In genomic region chr8:84237542-84238229, GRCm38 (mm10) we compare ENCODE assay signal across 8 mouse cellular contexts. TPM values are rescaled to one million over a fixed set of nuclear protein-coding genes. Genes with fewer than 3 reads are reported as not detected.
DNase-seq lines count a peak whose midpoint lies in the region; ATAC-seq and TF ChIP-seq lines count a peak whose summit lies in the region.

No protein-coding gene starts in this region.

- H3K4me1 ChIP-seq in heart, embryonic 10.5 days, result peaks cover 25% of the 10 kb centered on the region
- H3K4me1 ChIP-seq in hindbrain, embryonic 11.5 days (replicated peaks; ENCODE audit: control insufficient read depth, insufficient read depth, low read length), result peaks cover 2% of the 10 kb centered on the region
- H3K4me1 ChIP-seq in lung, embryonic 16.5 days (replicated peaks; ENCODE audit: control insufficient read depth, insufficient read depth, low read length), result peaks cover 14% of the 10 kb centered on the region
- H3K4me1 ChIP-seq in stomach, postnatal 0 days (replicated peaks; ENCODE audit: control insufficient read depth, insufficient read depth), result 0 out of 2 replicates have a peak, but pooled peaks cover 3% of the 10 kb centered on the region

- TF ChIP-seq CTCF in stomach, postnatal 0 days (IDR thresholded peaks at IDR 0.05; ENCODE audit: low read depth), result no peak

- H3K9me3 ChIP-seq in heart, embryonic 10.5 days, result no peaks in the 10 kb centered on the region
- H3K9me3 ChIP-seq in hindbrain, embryonic 11.5 days (ENCODE audit: control insufficient read depth, low read length), result no peaks in the 10 kb centered on the region
- no peaks in the 10 kb centered on the region for H3K9me3 ChIP-seq in lung, embryonic 16.5 days (ENCODE audit: control insufficient read depth, low read length)
- no peaks in the 10 kb centered on the region for H3K9me3 ChIP-seq in stomach, postnatal 0 days (ENCODE audit: control insufficient read depth, low read length)

- peaks cover 19% of the 10 kb centered on the region for H3K36me3 ChIP-seq in heart, embryonic 10.5 days
- peaks cover 2% of the 10 kb centered on the region; the same call in 1 of the 2 replicates for H3K36me3 ChIP-seq in hindbrain, embryonic 11.5 days (ENCODE audit: control insufficient read depth, insufficient read depth, low read length)
- peaks cover 3% of the 10 kb centered on the region; the same call in 1 of the 2 replicates for H3K36me3 ChIP-seq in lung, embryonic 16.5 days (ENCODE audit: control insufficient read depth, insufficient read depth, low read length)
- no peaks in the 10 kb centered on the region for H3K36me3 ChIP-seq in stomach, postnatal 0 days (ENCODE audit: control insufficient read depth, insufficient read depth, low read length)

- H3K27ac ChIP-seq in heart, embryonic 10.5 days, result peak overlapping the region; percentile 96
- H3K27ac ChIP-seq in hindbrain, embryonic 11.5 days (ENCODE audit: low read depth, low read length), result peak overlapping the region; percentile 79
- peak overlapping the region; percentile 70 for H3K27ac ChIP-seq in lung, embryonic 16.5 days (ENCODE audit: low read length)
- peak overlapping the region; percentile 87 for H3K27ac ChIP-seq in stomach, postnatal 0 days (replicated peaks)

- 15% methylated on average over 19 of the region's 19 CpGs for WGBS in heart, embryonic 10.5 days
- WGBS in hindbrain, embryonic 11.5 days, result 23% methylated on average over 19 of the region's 19 CpGs
- 13% methylated on average over 19 of the region's 19 CpGs for WGBS in lung, embryonic 16.5 days
- 11% methylated on average over 19 of the region's 19 CpGs for WGBS in stomach, postnatal 0 days

- peak overlapping the region; percentile 67 for H3K9ac ChIP-seq in hindbrain, embryonic 11.5 days (ENCODE audit: low read depth, low read length)
- H3K9ac ChIP-seq in lung, embryonic 16.5 days (ENCODE audit: low read length), result peak overlapping the region; percentile 75
- peak overlapping the region; percentile 70 for H3K9ac ChIP-seq in stomach, postnatal 0 days (ENCODE audit: low read length)

- no peaks in the 10 kb centered on the region for H3K27me3 ChIP-seq in heart, embryonic 10.5 days (ENCODE audit: insufficient read depth, poor library complexity, severe bottlenecking)
- H3K27me3 ChIP-seq in hindbrain, embryonic 11.5 days (ENCODE audit: control insufficient read depth, insufficient read depth, low read length), result no peaks in the 10 kb centered on the region
- H3K27me3 ChIP-seq in lung, embryonic 16.5 days (ENCODE audit: control insufficient read depth, insufficient read depth, low read depth, low read length), result no peaks in the 10 kb centered on the region
- no peaks in the 10 kb centered on the region for H3K27me3 ChIP-seq in stomach, postnatal 0 days (ENCODE audit: control insufficient read depth, insufficient read depth, low read length)

- peak overlapping the region; percentile 98 for H3K4me3 ChIP-seq in heart, embryonic 10.5 days
- peak overlapping the region; percentile 49 for H3K4me3 ChIP-seq in hindbrain, embryonic 11.5 days (ENCODE audit: low read depth, low read length)
- peak overlapping the region; percentile 86 for H3K4me3 ChIP-seq in lung, embryonic 16.5 days (ENCODE audit: low read length)
- H3K4me3 ChIP-seq in stomach, postnatal 0 days (ENCODE audit: low read depth, low read length), result peak overlapping the region; percentile 84

- peak; percentile 17 for ATAC-seq in common myeloid progenitor, adult 5-6 weeks (replicated peaks; ENCODE audit: low read depth, poor library complexity, severe bottlenecking)
- peak; percentile 25 for ATAC-seq in hindbrain, embryonic 11.5 days (ENCODE audit: low FRiP score)
- ATAC-seq in lung, embryonic 16.5 days (ENCODE audit: low read depth), result no peak
- no peak for ATAC-seq in stomach, postnatal 0 days (ENCODE audit: low FRiP score, low TSS enrichment)

- peak overlapping the region; percentile 75 for H3K4me2 ChIP-seq in hindbrain, embryonic 11.5 days (replicated peaks; ENCODE audit: low read depth, low read length)
- H3K4me2 ChIP-seq in lung, embryonic 16.5 days (ENCODE audit: low read depth, low read length), result peak overlapping the region; percentile 61
- H3K4me2 ChIP-seq in stomach, postnatal 0 days (replicated peaks; ENCODE audit: low read depth), result peak overlapping the region; percentile 62

- TF ChIP-seq EP300 in stomach, postnatal 0 days (optimal IDR thresholded peaks at IDR 0.05), result no peak

- no peak for DNase-seq in heart, embryonic 10.5 days (ENCODE audit: low spot score)
- DNase-seq in heart, postnatal 4 days, result no peak
- DNase-seq in hindbrain, embryonic 11.5 days (ENCODE audit: low spot score), result no peak
- no peak for DNase-seq in stomach, postnatal 0 days (ENCODE audit: low spot score)
- DNase-seq in adrenal gland, postnatal 10 days, result no peak
- DNase-seq in spleen, postnatal 10 days (ENCODE audit: low spot score in 2 of 2), result no peak

RNA-seq across cellular contexts. Expression of gene Zswim4, which starts 0.8 kb away (rescaled TPM):
- 14.4 and 17.5 TPM in 2 replicates for polyA plus RNA-seq in heart, embryonic 10.5 days (2016; fragmentation: Nextera tagmentation; extraction: Ambion mirVana)
- total RNA-seq in heart, postnatal 4 days (2021), result 10 to 100 TPM; 12.8 to 13.8 TPM
- 6.9 and 8.2 TPM in 2 replicates for total RNA-seq in common myeloid progenitor, adult 5-6 weeks (2017)
- 22.5 and 26.1 TPM in 2 replicates for polyA plus RNA-seq in hindbrain, embryonic 11.5 days (2014; fragmentation: Nextera tagmentation; extraction: Ambion mirVana)
- polyA plus RNA-seq in lung, embryonic 16.5 days (2015; fragmentation: Nextera tagmentation; extraction: Ambion mirVana), result 14.4 and 14.6 TPM in 2 replicates
- 8.0 and 9.7 TPM in 2 replicates for polyA plus RNA-seq in stomach, postnatal 0 days (2015; fragmentation: Nextera tagmentation; extraction: Ambion mirVana)
- total RNA-seq in adrenal gland, postnatal 10 days (2021), result 10 to 100 TPM; 22.7 to 26.3 TPM

RNA-seq across cellular contexts. Expression of gene D8Ertd738e, which starts 11.8 kb away (rescaled TPM):
- polyA plus RNA-seq in heart, embryonic 10.5 days (2016; fragmentation: Nextera tagmentation; extraction: Ambion mirVana), result 353 and 374 TPM in 2 replicates
- 100 to 1,000 TPM; 218 to 233 TPM for total RNA-seq in heart, postnatal 4 days (2021)
- 55.9 and 70.9 TPM in 2 replicates for total RNA-seq in common myeloid progenitor, adult 5-6 weeks (2017)
- 298 and 313 TPM in 2 replicates for polyA plus RNA-seq in hindbrain, embryonic 11.5 days (2014; fragmentation: Nextera tagmentation; extraction: Ambion mirVana)
- 333 and 350 TPM in 2 replicates for polyA plus RNA-seq in lung, embryonic 16.5 days (2015; fragmentation: Nextera tagmentation; extraction: Ambion mirVana)
- 299 and 309 TPM in 2 replicates for polyA plus RNA-seq in stomach, postnatal 0 days (2015; fragmentation: Nextera tagmentation; extraction: Ambion mirVana)
- total RNA-seq in adrenal gland, postnatal 10 days (2021), result 100 to 1,000 TPM; 210 to 233 TPM

RNA-seq across cellular contexts. Expression of gene Mri1, which starts 19.4 kb away (rescaled TPM):
- 60.5 and 74.9 TPM in 2 replicates for polyA plus RNA-seq in heart, embryonic 10.5 days (2016; fragmentation: Nextera tagmentation; extraction: Ambion mirVana)
- 10 to 100 TPM; 14.4 to 19.2 TPM for total RNA-seq in heart, postnatal 4 days (2021)
- total RNA-seq in common myeloid progenitor, adult 5-6 weeks (2017), result 11.9 and 18.7 TPM in 2 replicates
- polyA plus RNA-seq in hindbrain, embryonic 11.5 days (2014; fragmentation: Nextera tagmentation; extraction: Ambion mirVana), result 49.8 and 51.2 TPM in 2 replicates
- 51.4 and 51.9 TPM in 2 replicates for polyA plus RNA-seq in lung, embryonic 16.5 days (2015; fragmentation: Nextera tagmentation; extraction: Ambion mirVana)
- polyA plus RNA-seq in stomach, postnatal 0 days (2015; fragmentation: Nextera tagmentation; extraction: Ambion mirVana), result 61.7 and 62.7 TPM in 2 replicates
- total RNA-seq in adrenal gland, postnatal 10 days (2021), result 10 to 100 TPM; 28.0 to 34.4 TPM

RNA-seq across cellular contexts. Expression of gene Ccdc130, which starts 32.5 kb away (rescaled TPM):
- 18.8 and 20.8 TPM in 2 replicates for polyA plus RNA-seq in heart, embryonic 10.5 days (2016; fragmentation: Nextera tagmentation; extraction: Ambion mirVana)
- 10 to 100 TPM; 11.0 to 16.2 TPM for total RNA-seq in heart, postnatal 4 days (2021)
- 9.1 and 9.8 TPM in 2 replicates for total RNA-seq in common myeloid progenitor, adult 5-6 weeks (2017)
- polyA plus RNA-seq in hindbrain, embryonic 11.5 days (2014; fragmentation: Nextera tagmentation; extraction: Ambion mirVana), result 21.3 and 27.4 TPM in 2 replicates
- 18.4 and 19.4 TPM in 2 replicates for polyA plus RNA-seq in lung, embryonic 16.5 days (2015; fragmentation: Nextera tagmentation; extraction: Ambion mirVana)
- polyA plus RNA-seq in stomach, postnatal 0 days (2015; fragmentation: Nextera tagmentation; extraction: Ambion mirVana), result 10.1 and 10.4 TPM in 2 replicates
- total RNA-seq in adrenal gland, postnatal 10 days (2021), result 10 to 100 TPM; 14.2 to 16.5 TPM

RNA-seq across cellular contexts. Expression of gene Nanos3, which starts 52.7 kb away (rescaled TPM):
- polyA plus RNA-seq in heart, embryonic 10.5 days (2016; fragmentation: Nextera tagmentation; extraction: Ambion mirVana), result 1.2 and 2.3 TPM in 2 replicates
- total RNA-seq in heart, postnatal 4 days (2021), result 1 to 10 TPM; 3.6 to 4.3 TPM
- not detected in 2 replicates for total RNA-seq in common myeloid progenitor, adult 5-6 weeks (2017)
- 4.5 and 5.6 TPM in 2 replicates for polyA plus RNA-seq in hindbrain, embryonic 11.5 days (2014; fragmentation: Nextera tagmentation; extraction: Ambion mirVana)
- polyA plus RNA-seq in lung, embryonic 16.5 days (2015; fragmentation: Nextera tagmentation; extraction: Ambion mirVana), result 1.2 and 3.5 TPM in 2 replicates
- 2.0 and 4.4 TPM in 2 replicates for polyA plus RNA-seq in stomach, postnatal 0 days (2015; fragmentation: Nextera tagmentation; extraction: Ambion mirVana)
- total RNA-seq in adrenal gland, postnatal 10 days (2021), result 1 to 10 TPM in 1 of 2 experiments, under 1 TPM in 1; 0.96 to 2.3 TPM

Comparison
In these comparisons a context has a peak if more than half of its experiments do, and no peak if none do; other contexts are left out.
1. ATAC-seq: peak in common myeloid progenitor, adult 5-6 weeks (single experiment) and hindbrain, embryonic 11.5 days (single experiment); none in lung, embryonic 16.5 days (single experiment) and stomach, postnatal 0 days (single experiment).
2. Peak in every context shown above with its lines, with median percentiles within 50 percentile points of each other: H3K27ac ChIP-seq, H3K4me3 ChIP-seq, H3K4me2 ChIP-seq and H3K9ac ChIP-seq.